Mouse (Mus musculus): ENCODE results near the gene Zfr.
"Not testable (repeated sequence)": the region's sequence is repeated elsewhere in the genome, so short reads cannot be mapped to it uniquely, and the experiment has no call there.

The Zfr gene

DNA sequence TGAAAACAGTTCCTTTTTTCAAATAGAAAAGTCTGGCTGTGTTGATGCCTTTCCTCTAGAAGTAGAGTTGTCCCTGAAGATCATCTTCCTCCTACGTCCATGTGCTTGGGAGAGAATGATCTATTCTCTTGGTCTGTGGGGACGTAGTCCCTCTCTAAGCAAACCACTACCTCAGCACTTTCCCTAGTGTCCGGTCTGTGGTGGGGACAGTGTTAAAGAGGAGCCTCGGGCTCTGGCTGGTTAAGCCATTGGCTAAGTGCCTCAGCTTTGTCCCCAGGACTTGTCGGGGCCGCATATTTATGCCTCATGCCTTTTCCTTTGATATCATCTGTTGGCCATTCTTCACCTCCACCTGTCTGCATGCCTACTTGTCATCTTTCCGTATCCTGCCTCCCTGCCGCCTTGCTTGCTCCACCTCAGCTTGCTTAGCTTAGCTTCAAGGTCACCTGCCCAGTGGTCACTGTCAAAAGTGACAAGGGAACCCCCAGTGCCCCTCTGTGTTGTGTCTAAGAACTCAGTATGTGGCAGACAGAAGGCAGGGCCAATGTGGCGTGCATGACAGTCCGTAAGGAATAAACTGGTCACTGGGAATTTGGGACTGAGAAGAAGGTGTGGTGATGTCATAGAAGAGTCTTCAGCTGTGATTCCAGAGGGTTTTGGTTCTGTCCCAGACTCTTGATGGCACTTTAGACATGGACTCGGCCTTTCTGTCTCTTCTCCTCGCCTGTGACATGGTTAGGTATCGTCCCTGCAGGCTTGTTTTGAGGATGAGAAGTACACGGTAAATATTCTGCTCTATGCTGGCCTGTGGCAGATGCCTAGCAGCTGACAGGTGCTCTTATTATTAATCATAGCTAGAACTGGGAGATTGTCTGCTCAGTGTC, 97.1 kb downstream of the Zfr start:
- DNase-seq (ENCODE audit: low read depth, low spot score): no peak

DNA sequence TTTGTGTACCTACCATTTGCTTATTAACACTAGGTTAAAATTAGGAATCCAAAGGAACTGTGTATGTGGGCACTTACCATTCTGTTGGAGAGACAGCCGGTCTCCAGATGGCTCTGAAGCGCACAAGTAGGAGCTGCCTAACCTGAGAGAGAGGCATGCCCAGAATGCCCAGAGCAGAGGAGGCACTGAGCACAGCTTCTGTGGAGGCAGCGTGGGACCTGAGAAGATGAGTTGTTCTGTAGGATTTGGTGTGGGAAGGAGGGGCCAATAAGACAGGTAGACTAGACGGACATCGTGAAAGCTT, 97.7 kb downstream of the Zfr start:
- no peak for DNase-seq (ENCODE audit: low read depth, low spot score)

DNA sequence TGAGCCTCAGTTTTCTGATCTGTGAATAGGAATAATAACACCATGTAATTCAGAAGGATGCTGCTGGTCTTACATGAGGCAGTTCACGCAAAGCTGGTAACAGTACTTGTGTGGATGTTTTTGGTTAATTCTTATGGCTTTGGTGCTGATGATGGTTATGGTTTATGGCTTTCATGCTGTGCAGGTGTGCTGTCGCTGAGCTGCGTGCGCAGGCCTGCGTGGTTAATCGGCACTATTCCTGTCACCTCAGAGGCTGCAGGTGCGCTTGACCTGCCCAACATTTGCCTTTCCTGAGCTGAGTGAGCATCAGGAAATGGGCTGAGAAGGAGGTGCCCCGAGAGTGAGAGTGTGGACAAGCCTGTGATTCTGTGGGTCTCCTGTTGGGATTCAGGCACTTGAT, 98.5 kb downstream of the Zfr start:
- no peak for DNase-seq (ENCODE audit: low read depth, low spot score)

DNA sequence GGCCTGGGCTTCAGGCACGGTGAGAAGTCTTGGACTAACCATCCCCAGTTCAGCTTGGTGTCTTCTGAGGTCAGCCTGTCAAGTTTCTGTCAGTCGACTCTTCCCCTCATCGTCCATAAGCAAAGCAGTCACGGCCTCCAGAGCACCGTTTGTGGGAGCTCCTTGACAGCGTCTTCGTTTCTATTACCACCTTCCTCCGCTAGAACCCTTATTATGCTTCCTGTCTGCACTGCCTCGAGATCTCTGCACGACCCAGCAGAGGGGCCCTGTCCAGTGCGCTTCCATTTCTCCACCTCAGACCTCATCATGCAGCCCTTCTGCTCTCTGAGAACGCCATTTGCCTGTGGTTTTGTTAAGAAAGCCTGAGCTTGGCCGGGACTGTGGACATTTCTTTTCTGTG, 99.2 kb downstream of the Zfr start:
- DNase-seq (ENCODE audit: low read depth, low spot score): no peak

DNA sequence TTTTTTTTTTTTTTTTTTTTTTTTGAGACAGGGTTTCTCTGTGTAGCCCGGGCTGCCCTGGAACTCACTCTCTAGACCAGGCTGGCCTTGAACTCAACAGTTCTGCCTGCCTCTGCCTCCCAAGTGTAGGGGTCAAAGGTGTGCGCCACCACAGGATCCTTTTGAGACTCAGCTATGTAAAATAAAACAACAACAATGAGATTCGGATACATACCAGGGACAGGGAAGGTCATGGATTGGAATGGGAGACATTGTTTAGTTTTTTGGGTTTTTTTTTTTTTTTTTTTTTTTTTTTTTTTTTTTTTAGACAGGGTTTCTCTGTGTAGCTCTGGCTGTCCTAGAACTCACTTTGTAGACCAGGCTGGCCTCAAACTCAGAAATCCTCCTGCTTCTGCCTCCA, 99.7 kb downstream of the Zfr start:
- not testable (repeated sequence) for DNase-seq (ENCODE audit: low read depth, low spot score)

DNA sequence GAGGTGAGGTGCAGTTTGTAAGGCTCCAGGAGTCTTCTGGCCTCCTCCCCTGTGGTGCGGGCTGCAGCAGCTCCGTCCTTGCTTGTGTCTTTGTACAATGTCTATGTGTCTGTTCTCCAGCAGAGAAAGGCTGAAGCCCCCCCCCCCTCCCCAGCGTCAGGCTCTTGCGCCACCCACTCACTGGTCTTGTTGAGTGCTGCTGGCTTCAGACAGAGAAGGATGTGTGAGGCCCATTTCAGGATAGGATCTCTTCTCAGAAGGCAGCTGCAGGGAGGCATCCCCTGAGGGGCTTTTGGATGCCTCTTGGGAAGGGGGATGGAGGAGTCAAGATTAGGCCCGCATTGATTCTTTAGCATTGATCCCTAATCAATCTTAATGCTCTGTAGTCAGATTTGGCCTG, 100.2 kb downstream of the Zfr start:
- DNase-seq (ENCODE audit: low read depth, low spot score): no peak

DNA sequence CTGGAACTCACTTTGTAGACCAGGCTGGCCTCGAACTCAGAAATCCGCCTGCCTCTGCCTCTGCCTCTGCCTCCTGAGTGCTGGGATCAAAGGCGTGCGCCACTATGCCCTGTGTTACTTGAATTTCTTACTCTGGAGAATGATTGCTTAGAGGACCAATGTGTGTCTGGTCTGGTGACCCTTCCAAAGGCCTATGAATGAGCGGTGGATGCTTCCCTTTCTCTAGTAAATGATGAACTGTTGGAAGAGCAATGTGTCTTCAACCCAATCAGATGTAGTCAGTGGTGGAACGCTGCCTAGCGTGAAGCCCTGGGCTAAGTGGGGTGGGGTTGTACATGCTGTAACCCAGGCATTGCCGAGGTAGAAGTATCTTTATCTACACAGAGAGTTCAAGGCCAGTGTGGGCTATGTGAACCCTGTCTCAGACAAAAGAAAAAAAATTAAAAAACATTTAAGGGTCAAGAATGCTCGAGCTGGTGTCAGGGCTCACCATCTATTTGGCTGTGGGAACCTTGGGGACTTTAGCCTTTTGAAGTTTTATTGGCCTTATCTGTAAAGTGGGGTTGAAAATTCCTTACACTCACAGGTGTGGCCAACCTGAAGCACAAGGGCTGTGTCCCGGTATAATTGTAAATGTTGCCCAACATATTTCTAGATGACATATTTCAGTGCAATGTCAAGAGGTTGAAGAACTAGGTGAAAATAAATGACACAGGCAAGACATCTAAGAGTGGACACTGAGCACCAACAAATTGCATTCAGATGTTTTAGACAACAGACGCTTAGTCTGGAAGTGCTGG, 101.2 kb downstream of the Zfr start:
- no peak for DNase-seq (ENCODE audit: low read depth, low spot score)

DNA sequence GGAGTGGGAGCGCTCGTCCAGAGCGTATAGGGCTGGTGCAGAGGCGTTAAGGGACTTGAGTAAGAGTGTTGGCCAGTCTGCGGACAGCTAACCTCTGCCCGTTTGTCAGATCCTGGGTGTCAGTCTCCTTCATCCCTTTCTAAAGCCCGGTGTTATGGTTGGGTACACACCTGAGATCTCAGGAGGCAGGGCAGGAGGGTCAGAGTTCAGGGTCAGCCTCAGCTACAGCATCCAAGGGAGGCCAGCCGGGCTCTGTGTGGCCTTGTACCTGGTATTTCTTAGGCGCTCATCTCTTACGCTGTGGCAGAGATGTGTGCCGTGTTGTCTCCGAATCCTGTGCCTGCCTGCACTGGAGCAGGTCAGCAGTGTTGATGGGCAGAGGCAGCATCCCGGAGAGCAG, 103.5 kb downstream of the Zfr start:
- DNase-seq (ENCODE audit: low read depth, low spot score): no peak

DNA sequence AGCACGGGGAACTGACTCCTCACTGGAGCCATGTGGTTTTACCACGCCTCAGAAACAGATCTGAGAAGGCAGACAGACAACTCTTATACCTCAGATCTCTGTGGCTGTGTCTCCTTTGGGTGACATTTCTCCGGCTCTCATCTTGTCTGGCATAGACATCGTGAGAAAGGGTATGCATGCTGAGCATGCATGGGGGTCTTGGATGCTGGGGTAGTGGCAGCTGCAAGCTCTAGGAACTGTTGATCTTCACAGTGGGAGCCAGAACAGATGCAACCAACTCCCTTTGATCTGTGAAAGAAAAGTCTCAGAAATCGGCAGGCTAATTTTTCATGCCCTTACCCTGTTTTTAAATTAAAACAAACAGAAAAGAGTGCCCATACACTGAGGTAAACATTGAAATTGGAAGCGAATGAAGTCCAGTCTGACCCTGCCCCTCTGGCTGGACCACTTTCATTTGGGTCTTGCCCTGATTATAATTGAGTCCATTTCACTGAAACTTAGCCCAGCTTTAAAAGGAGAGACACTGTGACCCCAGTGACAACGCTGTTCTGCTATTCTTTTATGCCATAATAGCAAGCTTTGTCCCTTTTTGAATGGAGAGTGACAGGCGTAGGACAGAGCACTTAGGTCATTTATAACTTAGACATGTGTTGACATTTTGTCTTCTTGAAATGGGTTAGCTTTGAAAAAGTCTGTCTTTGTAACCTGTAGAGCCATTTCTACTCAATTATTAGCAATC, 105.1 kb downstream of the Zfr start:
- DNase-seq (ENCODE audit: low read depth, low spot score): no peak

DNA sequence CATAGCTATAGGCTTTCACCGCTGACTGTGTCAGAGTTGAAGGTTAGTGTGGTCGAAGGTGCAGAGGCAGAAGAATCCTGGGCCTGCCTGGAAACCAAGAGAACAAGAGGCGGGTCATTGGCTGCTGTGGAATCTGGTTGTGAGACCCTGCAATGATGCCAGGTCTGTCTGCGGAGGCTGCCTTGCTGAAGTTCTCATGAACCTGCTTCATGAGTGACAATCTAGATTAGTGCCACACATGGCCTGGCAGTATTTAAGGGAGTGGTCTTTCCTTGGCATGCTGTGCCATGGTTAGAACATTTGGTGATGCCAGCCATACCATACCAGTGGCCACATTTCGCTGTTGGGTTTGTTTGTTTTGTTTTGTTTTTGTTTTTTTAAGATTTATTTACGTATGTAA, 105.8 kb downstream of the Zfr start:
- no peak for DNase-seq (ENCODE audit: low read depth, low spot score)

DNA sequence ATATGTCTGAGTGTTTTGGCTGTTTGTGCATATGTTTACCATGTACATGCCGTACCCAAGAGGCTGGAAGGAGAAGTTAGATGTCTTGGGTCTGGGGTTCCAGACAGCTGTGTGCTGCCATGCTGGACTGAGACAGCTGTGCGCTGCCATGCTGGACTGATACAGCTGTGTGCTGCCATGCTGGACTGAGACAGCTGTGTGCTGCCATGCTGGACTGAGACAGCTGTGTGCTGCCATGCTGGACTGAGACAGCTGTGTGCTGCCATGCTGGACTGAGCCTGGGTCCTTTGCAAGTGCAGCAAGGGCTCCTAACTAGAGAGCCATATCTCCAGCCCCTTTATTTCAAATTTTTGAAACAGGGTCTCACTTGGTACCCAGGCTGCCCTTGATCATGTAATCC, 106.6 kb downstream of the Zfr start:
- DNase-seq (ENCODE audit: low read depth, low spot score): no peak

DNA sequence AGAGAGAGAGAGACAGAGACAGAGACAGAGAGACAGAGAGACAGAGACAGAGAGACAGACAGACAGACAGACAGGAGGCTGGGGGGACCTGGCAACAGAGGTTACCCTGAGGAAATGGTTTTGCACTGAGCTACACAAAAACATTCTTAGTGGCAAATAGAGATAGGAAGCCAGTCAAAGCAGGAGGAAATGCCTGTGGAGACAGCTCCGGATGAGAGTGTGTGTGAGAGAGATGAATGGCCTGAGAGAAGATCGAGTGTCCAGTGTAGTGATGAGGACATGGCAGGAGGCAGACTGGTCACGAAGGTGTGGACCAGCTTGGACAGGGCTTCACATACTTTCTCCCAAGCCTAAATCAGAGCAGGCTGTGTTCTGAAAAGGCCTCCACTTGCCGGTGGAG, 107.4 kb downstream of the Zfr start:
- no peak for DNase-seq (ENCODE audit: low read depth, low spot score)

DNA sequence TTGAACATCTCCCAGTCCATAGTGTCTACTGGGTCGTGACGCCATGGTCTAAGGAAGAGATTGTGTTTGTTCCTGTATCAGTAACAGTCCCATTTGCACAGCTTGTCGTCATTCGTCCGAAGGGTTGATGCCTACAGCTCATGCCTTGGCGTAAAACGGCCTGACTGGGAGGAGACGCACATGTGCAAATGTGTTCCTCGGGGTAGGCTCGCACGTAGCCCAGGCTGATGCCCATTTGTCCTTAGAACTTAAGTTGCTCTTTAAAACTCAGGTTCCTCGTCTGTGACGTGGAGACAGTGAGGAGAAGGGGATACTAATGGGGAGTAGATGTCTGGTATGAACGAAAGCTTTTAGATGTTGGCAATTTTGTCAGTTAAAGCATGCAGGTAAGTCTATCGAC, 109.3 kb downstream of the Zfr start:
- no peak for DNase-seq (ENCODE audit: low read depth, low spot score)

DNA sequence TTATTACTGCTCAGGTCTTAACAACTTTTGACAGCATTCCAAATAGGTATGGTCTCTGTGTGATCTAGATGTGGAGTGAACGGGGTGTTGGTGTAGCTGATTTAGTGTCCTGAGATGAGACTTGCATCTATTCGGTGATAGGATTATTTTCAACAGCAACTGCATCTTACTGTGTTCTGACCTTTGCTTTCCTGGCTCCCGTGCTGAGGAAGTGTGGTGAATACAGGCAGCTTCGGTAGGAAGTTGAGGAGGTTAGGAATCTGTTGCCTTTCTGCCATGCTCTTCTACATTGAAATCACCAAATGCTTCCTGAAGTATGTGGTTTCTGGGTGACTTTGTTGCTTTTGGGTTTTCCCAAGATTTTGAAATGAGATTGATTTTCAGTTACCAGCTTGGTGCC, 109.7 kb downstream of the Zfr start:
- no peak for DNase-seq (ENCODE audit: low read depth, low spot score)

DNA sequence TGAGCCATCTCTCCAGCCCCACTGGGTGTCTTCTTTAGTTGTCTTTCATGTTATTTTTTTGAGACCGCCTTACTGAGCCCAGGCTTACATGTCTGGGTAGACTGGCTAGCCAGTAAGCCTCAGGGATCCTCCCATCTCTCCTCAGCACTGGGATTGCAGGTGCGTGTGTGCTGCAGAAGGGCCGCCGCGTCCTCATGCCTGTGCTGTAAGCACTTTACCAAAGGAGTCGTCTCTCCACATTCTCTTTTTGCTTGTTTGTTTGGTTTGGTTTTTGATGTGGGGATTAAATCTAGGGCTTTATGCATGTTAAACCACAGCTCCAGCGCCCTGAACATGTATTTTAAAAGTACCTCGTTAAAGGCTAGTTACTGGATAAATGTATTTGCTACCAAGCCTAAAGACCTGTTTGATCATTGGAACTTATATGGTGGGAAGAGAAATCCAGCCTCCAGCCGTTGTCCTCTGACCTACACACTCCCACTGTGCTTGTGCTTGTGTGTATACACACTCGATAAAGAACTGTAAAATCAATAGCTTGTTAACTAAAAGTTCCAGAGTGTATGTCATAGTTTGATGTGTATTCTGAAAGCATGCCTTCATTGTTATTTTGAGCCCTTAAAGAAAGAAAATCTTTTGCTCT, 112.1 kb downstream of the Zfr start:
- DNase-seq (ENCODE audit: low read depth, low spot score): no peak

DNA sequence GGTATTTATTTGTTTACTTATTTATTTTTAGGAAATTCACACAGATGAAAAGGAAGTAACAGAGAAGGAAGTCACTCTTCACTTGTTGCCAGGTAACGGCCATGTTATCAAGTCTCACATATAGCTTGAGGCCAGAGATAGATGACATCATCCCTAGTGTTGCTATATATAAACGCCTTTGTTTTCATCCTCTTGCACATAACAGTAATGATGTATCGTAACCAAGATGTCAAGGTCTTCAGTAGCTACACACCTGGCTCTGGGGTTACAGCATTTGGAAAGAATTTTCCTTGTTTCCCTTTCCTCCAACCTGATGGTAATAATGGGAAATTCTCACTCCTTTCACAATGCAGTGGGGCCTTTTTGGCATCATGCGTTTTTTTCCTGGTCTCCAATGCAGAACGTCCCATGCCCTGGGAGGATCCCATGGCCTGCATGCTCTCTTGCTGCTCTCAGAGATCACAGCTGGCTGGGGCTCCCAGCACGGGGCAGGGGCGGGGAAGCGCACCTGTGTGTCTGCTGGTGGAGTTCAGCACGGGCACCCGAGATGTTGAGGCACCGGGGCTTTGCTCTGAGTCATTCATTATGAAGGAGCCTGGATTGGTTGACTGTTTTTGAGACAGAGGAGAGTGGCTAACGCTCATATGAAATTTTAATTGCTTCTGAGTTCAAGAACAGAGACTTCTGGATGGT, 112.8 kb downstream of the Zfr start:
- no peak for DNase-seq (ENCODE audit: low read depth, low spot score)

DNA sequence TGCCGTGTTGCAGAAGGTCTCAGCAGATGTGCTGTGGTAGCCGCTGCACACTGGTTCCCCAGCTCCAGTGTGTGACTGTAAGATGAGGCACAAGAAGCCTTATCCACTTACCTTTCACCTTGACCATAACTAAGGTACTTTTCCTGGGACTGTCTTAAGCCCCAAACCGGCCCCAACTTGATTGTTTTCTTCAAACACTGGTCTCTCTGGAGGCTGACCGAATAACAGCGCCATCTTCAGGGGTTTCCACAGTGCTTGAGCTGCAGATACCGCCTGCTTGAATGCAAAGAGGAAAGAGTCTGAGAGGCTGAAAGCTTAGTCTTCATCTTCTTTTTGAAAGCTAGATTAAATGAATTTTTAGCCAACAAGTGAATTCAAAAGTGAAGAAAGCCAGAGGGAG, 113.8 kb downstream of the Zfr start:
- no peak for DNase-seq (ENCODE audit: low read depth, low spot score)

DNA sequence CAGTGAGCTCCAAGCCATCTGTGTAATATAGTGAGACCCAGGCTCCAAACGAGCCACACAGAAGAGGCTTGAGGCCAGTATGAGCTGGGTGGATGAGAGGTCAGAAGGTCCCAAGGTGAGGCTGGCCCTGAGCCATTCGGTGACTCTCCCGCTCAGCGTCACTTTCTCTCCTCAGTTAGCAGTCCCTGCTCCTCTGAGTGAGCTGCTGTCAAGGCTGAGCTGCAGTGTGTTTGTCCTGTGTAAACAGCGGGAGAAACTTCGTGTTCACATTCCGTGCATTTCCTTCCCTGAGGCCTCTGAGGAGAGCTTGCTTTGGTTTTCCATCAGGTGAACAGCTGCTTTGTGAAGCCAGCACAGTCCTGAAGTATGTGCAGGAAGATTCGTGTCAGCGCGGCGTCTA, 114.8 kb downstream of the Zfr start:
- no peak for DNase-seq (ENCODE audit: low read depth, low spot score)

DNA sequence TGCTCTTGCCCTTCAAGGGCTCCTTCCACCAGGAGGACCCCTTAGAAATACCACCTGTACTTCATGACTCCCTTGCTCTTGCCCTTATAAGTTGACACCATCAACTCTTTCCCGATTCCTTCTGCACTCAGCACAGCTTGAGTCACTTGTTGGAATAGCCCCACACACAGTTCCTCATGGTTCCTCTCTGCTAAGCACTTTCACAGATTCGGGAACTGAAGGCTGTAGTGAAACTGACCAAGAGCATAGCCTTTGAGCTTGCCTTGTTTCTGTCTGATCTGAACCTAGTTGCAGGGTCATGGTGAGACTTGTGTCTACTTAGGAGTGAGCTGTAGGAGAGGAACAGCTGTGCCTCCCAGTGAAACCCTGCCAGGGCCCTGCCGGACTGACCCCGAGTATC, 115.4 kb downstream of the Zfr start:
- DNase-seq (ENCODE audit: low read depth, low spot score): no peak

All from c-Kit-negative CD71-positive TER-119-positive erythroid progenitor cells, embryonic 14.5 days (primary cell).